Mouse (Mus musculus) cerebellum, adult 11 months (tissue): ENCODE measurements at regions not wholly inside any gene's neighbourhood (a gene's known extent, or its start where the extent isn't known, plus 50 kb on each side); places are given as distances from the start of the nearest gene placed in this dataset.
"Not testable (repeated sequence)": the region's sequence is repeated elsewhere in the genome, so short reads cannot be mapped to it uniquely, and the experiment has no call there.

ENCODE experiments used
- DNase-seq: peaks from one replicate; pipeline ENCODE4 v3.0.0; 2022

GRCm38 (mm10) chr9:32947221-32947620, 311.2 kb downstream of the Ets1 start:
- no peak for DNase-seq

GRCm38 (mm10) chr9:32949036-32949435, 313.0 kb downstream of the Ets1 start:
- no peak for DNase-seq

GRCm38 (mm10) chr9:32958716-32959115, 322.7 kb downstream of the Ets1 start:
- DNase-seq, result no peak

GRCm38 (mm10) chr9:32959468-32959867, 323.4 kb downstream of the Ets1 start:
- DNase-seq, result not testable (repeated sequence)

GRCm38 (mm10) chr9:32962679-32963205, 326.7 kb downstream of the Ets1 start:
- DNase-seq, result no peak

GRCm38 (mm10) chr9:32968446-32968845, 332.4 kb downstream of the Ets1 start:
- DNase-seq, result no peak

GRCm38 (mm10) chr9:32971421-32971820, 335.4 kb downstream of the Ets1 start:
- DNase-seq, result no peak

GRCm38 (mm10) chr9:32971926-32972325, 335.9 kb downstream of the Ets1 start:
- no peak for DNase-seq

GRCm38 (mm10) chr9:32972431-32973052, 336.5 kb downstream of the Ets1 start:
- DNase-seq, result no peak

GRCm38 (mm10) chr9:32977732-32978131, 341.7 kb downstream of the Ets1 start:
- DNase-seq, result no peak

GRCm38 (mm10) chr9:32980846-32981245, 344.8 kb downstream of the Ets1 start:
- DNase-seq, result no peak

- DNase-seq, result no peak
These were observed 347.2 kb downstream of the Ets1 start for GRCm38 (mm10) chr9:32983182-32983581.

- DNase-seq, result no peak
These were observed 351.0 kb downstream of the Ets1 start for GRCm38 (mm10) chr9:32986836-32987673.

GRCm38 (mm10) chr9:32989006-32989405, 353.0 kb downstream of the Ets1 start:
- DNase-seq, result no peak

- no peak for DNase-seq
These were observed 362.3 kb downstream of the Ets1 start for GRCm38 (mm10) chr9:32998323-32998722.

GRCm38 (mm10) chr9:33000691-33001164, 364.7 kb downstream of the Ets1 start:
- DNase-seq, result no peak

- DNase-seq, result no peak
These were observed 365.3 kb downstream of the Ets1 start for GRCm38 (mm10) chr9:33001165-33001949.

- DNase-seq, result no peak
These were observed 367.9 kb downstream of the Ets1 start for GRCm38 (mm10) chr9:33003880-33004279.

- no peak for DNase-seq
These were observed 368.5 kb downstream of the Ets1 start for GRCm38 (mm10) chr9:33004536-33004935.

- DNase-seq, result no peak
These were observed 371.5 kb downstream of the Ets1 start for GRCm38 (mm10) chr9:33007456-33008063.

GRCm38 (mm10) chr9:33011241-33011640, 375.2 kb downstream of the Ets1 start:
- no peak for DNase-seq

GRCm38 (mm10) chr9:33035401-33035800, 399.4 kb downstream of the Ets1 start:
- no peak for DNase-seq
